Mouse (Mus musculus) liver, embryonic 16.5 days (tissue): ENCODE results near the gene Gzmd. TPM values are rescaled to one million over a fixed set of nuclear protein-coding genes. Genes with fewer than 3 reads are reported as not detected.
"Not testable (repeated sequence)": the region's sequence is repeated elsewhere in the genome, so short reads cannot be mapped to it uniquely, and the experiment has no call there.

Experiments
- ATAC-seq: fragments of 200-750 bp; cut with Nextera tagmentation; 2 replicates; pipeline ENCODE4 v1.8.0; 2017; ENCODE audit warnings: low read depth, mild to moderate bottlenecking, moderate number of reproducible peaks, moderate library complexity
- H3K27ac ChIP-seq: fragments of 300-500 bp; sonication (generic); 2 replicates; pipeline ENCODE4 v1.5.1; 2014; ENCODE audit warnings: mild to moderate bottlenecking, low read length
- H3K27me3 ChIP-seq: fragments of 300-500 bp; sonication (generic); 2 replicates; pipeline ENCODE4 v1.6.1; 2014; ENCODE audit warnings: low read depth, low read length, mixed read lengths; ENCODE audit not compliant: control insufficient read depth, insufficient read depth
- H3K36me3 ChIP-seq: fragments of 300-500 bp; sonication (generic); 2 replicates; pipeline ENCODE4 v1.6.1; 2014; ENCODE audit warnings: mild to moderate bottlenecking; ENCODE audit not compliant: control insufficient read depth, insufficient read depth
- H3K4me1 ChIP-seq: fragments of 300-500 bp; sonication (generic); 2 replicates; pipeline ENCODE4 v1.6.1; 2014; ENCODE audit warnings: low read depth, low read length, mixed read lengths; ENCODE audit not compliant: control insufficient read depth
- H3K4me2 ChIP-seq: fragments of 300-500 bp; sonication (generic); 2 replicates; pipeline ENCODE4 v1.6.1; 2014; ENCODE audit warnings: low read depth, low read length, mixed read lengths
- H3K4me3 ChIP-seq: fragments of 300-500 bp; sonication (generic); 2 replicates; pipeline ENCODE4 v1.5.1; 2014; ENCODE audit warnings: low read depth, mild to moderate bottlenecking, low read length
- H3K9ac ChIP-seq: fragments of 300-500 bp; sonication (generic); 2 replicates; pipeline ENCODE4 v1.6.1; 2014; ENCODE audit warnings: low read depth, low read length
- H3K9me3 ChIP-seq: fragments of 300-500 bp; sonication (generic); replicated peaks from 2 replicates; pipeline ENCODE4 v1.6.1; 2016; ENCODE audit warnings: low read length; ENCODE audit not compliant: control insufficient read depth
- WGBS: fragments of 180-500 bp; shearing (Covaris S2); extraction: QIAGEN DNeasy Blood & Tissue Kit; methylation state at CpG from one replicate; pipeline ENCODE4 v1.1.7; 2014; ENCODE audit not compliant: insufficient replicate concordance; 5-methylcytosine and 5-hydroxymethylcytosine counted together
- polyA plus RNA-seq: library from polyadenylated mRNA; unstranded; fragments of >200 nt; fragmentation: Nextera tagmentation; extraction: Ambion mirVana; gene quantifications from 2 replicates; pipeline ENCODE4 v1.2.1, GENCODE M21; 2015

Gene Gzmd
- polyA plus RNA-seq, 1 experiment from 2014 or later = not detected

DNA sequence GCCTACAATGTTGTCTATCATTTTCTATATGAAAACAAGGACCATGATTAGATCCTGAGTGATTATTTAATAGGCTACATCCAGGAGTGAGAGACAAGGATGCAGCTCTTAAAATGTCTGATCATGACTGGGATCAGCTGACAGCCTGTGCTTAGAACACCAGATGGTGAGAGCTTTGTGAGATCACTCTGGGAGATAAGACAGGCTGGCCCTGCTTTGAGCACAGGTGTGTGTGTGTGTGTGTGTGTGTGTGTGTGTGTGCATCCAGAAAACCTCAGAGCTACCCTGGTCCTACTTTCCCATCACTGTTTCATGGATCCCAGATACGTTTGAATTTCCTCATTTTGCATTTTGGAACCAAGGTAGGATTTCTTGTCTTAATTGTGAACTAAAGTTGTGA lies 1.3 kb upstream of the Gzmd start:
- not testable (repeated sequence) for H3K27ac ChIP-seq, H3K36me3 ChIP-seq, ATAC-seq, H3K4me1 ChIP-seq, H3K9me3 ChIP-seq, H3K4me3 ChIP-seq, H3K27me3 ChIP-seq, H3K4me2 ChIP-seq, H3K9ac ChIP-seq
- WGBS = 38% methylated on average over 1 of the region's 1 CpGs

GRCm38 (mm10) chr14:56128341-56128740 lies 4.1 kb downstream of the Gzmd start:
- Histone ChIP-seq H3K4me1 (no peaks in the 10 kb centered on the region), H3K9me3 (no peaks in the 10 kb centered on the region), H3K4me2 (no peak overlapping the region), H3K27ac (no peak overlapping the region), H3K27me3 (no peaks in the 10 kb centered on the region), H3K4me3 (no peak overlapping the region), H3K36me3 (no peaks in the 10 kb centered on the region), H3K9ac (no peak overlapping the region)
- no peak for ATAC-seq
- 31% methylated on average over 3 of the region's 3 CpGs for WGBS

DNA sequence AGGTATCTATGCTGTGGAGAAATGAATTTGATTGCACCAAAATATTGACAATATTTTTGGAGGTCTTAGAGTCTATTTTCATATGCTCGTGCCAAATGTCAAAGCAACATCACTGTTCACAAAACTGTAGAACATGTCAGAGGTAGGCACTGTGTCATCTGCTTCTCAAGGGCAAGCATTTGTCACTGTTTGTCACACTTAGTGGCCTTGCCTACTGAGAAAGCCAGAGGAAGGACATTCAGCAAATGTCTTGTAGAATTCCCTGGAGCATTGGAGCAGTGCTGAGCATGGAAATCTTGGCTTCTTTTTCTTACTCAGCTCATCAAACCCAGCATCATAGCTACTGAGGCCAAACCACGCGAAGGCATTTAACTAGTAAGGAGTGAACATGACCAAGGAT lies 8.9 kb downstream of the Gzmd start:
- ATAC-seq = no peak
- Histone ChIP-seq H3K4me3 (no peak overlapping the region), H3K27me3 (no peaks in the 10 kb centered on the region), H3K4me1 (no peaks in the 10 kb centered on the region), H3K4me2 (no peak overlapping the region), H3K9ac (no peak overlapping the region), H3K36me3 (no peaks in the 10 kb centered on the region), H3K9me3 (no peaks in the 10 kb centered on the region), H3K27ac (no peak overlapping the region)
- 66% methylated on average over 3 of the region's 3 CpGs for WGBS

GRCm38 (mm10) chr14:56120525-56120924 lies 11.9 kb downstream of the Gzmd start, which contains the start of gene Gzme:
TSS of gene Gzme (minus strand) at chr14:56120625.
- Histone ChIP-seq H3K4me1 (no peaks in the 10 kb centered on the region), H3K27ac (no peak within 1 kb of the TSS), H3K9me3 (no peaks in the 10 kb centered on the region), H3K36me3 (no peaks in the 10 kb centered on the region), H3K27me3 (no peaks in the 10 kb centered on the region), H3K4me2 (no peak within 1 kb of the TSS), H3K9ac (no peak within 1 kb of the TSS), H3K4me3 (no peak within 1 kb of the TSS)
- no peak for ATAC-seq

DNA sequence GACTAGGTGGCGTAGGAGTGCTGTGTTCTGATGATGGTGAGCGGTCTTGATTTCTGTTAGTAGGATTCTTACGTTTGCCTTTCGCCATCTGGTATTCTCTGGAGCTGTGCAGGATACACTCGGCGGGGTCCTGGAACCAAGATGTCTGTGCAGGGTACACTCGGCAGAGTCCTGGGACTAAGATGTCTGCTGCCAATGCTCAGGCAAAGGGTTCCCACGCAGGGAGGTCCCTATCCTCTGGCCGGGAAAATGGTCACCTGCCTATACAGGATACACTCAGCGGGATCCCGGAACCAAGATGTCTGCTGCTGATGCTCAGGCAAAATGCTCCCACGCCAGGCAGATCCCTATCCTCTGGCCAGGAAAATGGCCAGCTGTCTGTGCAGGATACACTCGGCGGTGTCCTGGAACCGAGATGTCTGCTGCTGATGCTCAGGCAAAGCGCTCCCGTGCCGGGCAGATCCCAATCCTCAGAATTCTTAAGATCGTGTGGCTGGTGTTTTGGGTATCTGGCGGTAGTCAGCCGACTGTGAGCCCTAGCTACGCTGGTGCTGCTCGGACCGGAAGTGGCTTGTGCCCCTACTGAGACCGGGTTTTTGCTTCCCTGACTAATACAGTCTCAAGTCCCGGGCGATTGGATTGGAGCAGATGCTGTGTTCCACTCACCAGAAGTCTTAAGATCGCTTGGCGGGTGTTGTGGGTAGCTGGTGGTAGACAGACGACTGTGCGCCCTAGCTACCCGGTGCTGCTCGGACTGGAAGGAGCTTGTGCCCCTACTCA lies 16.7 kb downstream of the Gzmd start:
- not testable (repeated sequence) for H3K4me2 ChIP-seq, H3K4me1 ChIP-seq, ATAC-seq

GRCm38 (mm10) chr14:56105447-56106180 lies 26.8 kb downstream of the Gzmd start:
- Histone ChIP-seq H3K36me3 (no peaks in the 10 kb centered on the region), H3K4me3 (no peak overlapping the region), H3K9me3 (no peaks in the 10 kb centered on the region), H3K4me2 (no peak overlapping the region), H3K9ac (no peak overlapping the region), H3K4me1 (no peaks in the 10 kb centered on the region), H3K27ac (no peak overlapping the region), H3K27me3 (no peaks in the 10 kb centered on the region)
- no peak for ATAC-seq
- 52% methylated on average over 13 of the region's 13 CpGs for WGBS

More for the DNA sequence above, 16.7 kb downstream of the Gzmd start:
- not testable (repeated sequence) for H3K27me3 ChIP-seq, H3K9ac ChIP-seq, H3K9me3 ChIP-seq, H3K36me3 ChIP-seq, H3K27ac ChIP-seq, H3K4me3 ChIP-seq
- 73% methylated on average over 33 of the region's 33 CpGs for WGBS

GRCm38 (mm10) chr14:56105016-56105415 lies 27.4 kb downstream of the Gzmd start:
- no peak overlapping the region for H3K27ac ChIP-seq
- no peak overlapping the region for H3K4me2 ChIP-seq
- no peaks in the 10 kb centered on the region for H3K4me1 ChIP-seq
- no peak overlapping the region for H3K9ac ChIP-seq
- no peaks in the 10 kb centered on the region for H3K36me3 ChIP-seq
- 61% methylated on average over 5 of the region's 5 CpGs for WGBS
- no peak for ATAC-seq
- no peak overlapping the region for H3K4me3 ChIP-seq
- H3K27me3 ChIP-seq = no peaks in the 10 kb centered on the region
- no peaks in the 10 kb centered on the region for H3K9me3 ChIP-seq

GRCm38 (mm10) chr14:56103452-56103851 lies 29.0 kb downstream of the Gzmd start:
- Histone ChIP-seq H3K9ac (no peak overlapping the region), H3K27ac (no peak overlapping the region), H3K27me3 (no peaks in the 10 kb centered on the region), H3K9me3 (no peaks in the 10 kb centered on the region), H3K4me1 (no peaks in the 10 kb centered on the region), H3K4me3 (no peak overlapping the region), H3K36me3 (no peaks in the 10 kb centered on the region), H3K4me2 (no peak overlapping the region)
- WGBS = 45% methylated on average over 3 of the region's 3 CpGs
- no peak for ATAC-seq

- Histone ChIP-seq H3K4me2 (no peak within 1 kb of the TSS), H3K27me3 (no peaks in the 10 kb centered on the region), H3K9me3 (no peaks in the 10 kb centered on the region), H3K4me3 (no peak within 1 kb of the TSS), H3K36me3 (no peaks in the 10 kb centered on the region), H3K4me1 (no peaks in the 10 kb centered on the region), H3K9ac (no peak within 1 kb of the TSS), H3K27ac (no peak within 1 kb of the TSS; the same call in 1 of the 2 replicates)
- WGBS = 38% methylated on average over 10 of the region's 10 CpGs
- no peak for ATAC-seq
These were observed 30.0 kb downstream of the Gzmd start, which contains the start of gene Ctsg for GRCm38 (mm10) chr14:56102386-56102785. TSS of gene Ctsg (minus strand) at chr14:56102574.
